Mouse (Mus musculus) monocyte, adult 2 months (primary cell): ENCODE results near the gene Aicda.
"Not testable (repeated sequence)": the region's sequence is repeated elsewhere in the genome, so short reads cannot be mapped to it uniquely, and the experiment has no call there.

Source experiments
- DNase-seq, 2 experiments: peaks; one replicate each; pipeline ENCODE4 v3.0.0; 2022; ENCODE audit warnings: low spot score in 2 of 2, low read depth in 1 of 2

The Aicda gene

GRCm38 (mm10) chr6:122554102-122554501 is 501 bp downstream of the Aicda start:
- DNase-seq: no peak

- DNase-seq: no peak
Observed at GRCm38 (mm10) chr6:122555266-122555665, 1.7 kb downstream of the Aicda start.

GRCm38 (mm10) chr6:122556959-122557561 is 3.5 kb downstream of the Aicda start:
- peak in 1 of 2 experiments; percentile 60 for DNase-seq

- DNase-seq: peak; percentile 23 to 59
Observed at GRCm38 (mm10) chr6:122560427-122560826, 6.8 kb downstream of the Aicda start.

- no peak for DNase-seq
Observed at GRCm38 (mm10) chr6:122561005-122561404, 7.4 kb downstream of the Aicda start.

GRCm38 (mm10) chr6:122562463-122562862 is 8.9 kb downstream of the Aicda start:
- DNase-seq: peak in 1 of 2 experiments; percentile 32

GRCm38 (mm10) chr6:122565070-122565784 is 11.6 kb downstream of the Aicda start:
- peak in 1 of 2 experiments; percentile 31 for DNase-seq

GRCm38 (mm10) chr6:122569113-122569512 is 15.5 kb downstream of the Aicda start:
- no peak for DNase-seq

- DNase-seq: no peak
Observed at GRCm38 (mm10) chr6:122569762-122570161, 16.2 kb downstream of the Aicda start.

GRCm38 (mm10) chr6:122570695-122571616 is 17.4 kb downstream of the Aicda start:
- peak in 1 of 2 experiments; percentile 50 for DNase-seq

- DNase-seq: no peak
Observed at GRCm38 (mm10) chr6:122571617-122571959, 18.0 kb downstream of the Aicda start.

- DNase-seq: not testable (repeated sequence)
Observed at GRCm38 (mm10) chr6:122575037-122575436, 21.4 kb downstream of the Aicda start.

GRCm38 (mm10) chr6:122577030-122577429 is 23.4 kb downstream of the Aicda start:
- no peak for DNase-seq

GRCm38 (mm10) chr6:122579086-122579485 is 25.5 kb downstream of the Aicda start:
- DNase-seq: no peak

- DNase-seq: no peak
Observed at GRCm38 (mm10) chr6:122591027-122591758, 37.6 kb downstream of the Aicda start.

- no peak for DNase-seq
Observed at GRCm38 (mm10) chr6:122592905-122593304, 39.3 kb downstream of the Aicda start.

- DNase-seq: no peak
Observed at GRCm38 (mm10) chr6:122595637-122596036, 42.0 kb downstream of the Aicda start.

- DNase-seq: no peak
Observed at GRCm38 (mm10) chr6:122596608-122597007, 43.0 kb downstream of the Aicda start.

GRCm38 (mm10) chr6:122598014-122598413 is 44.4 kb downstream of the Aicda start:
- DNase-seq: no peak

- DNase-seq: no peak
Observed at GRCm38 (mm10) chr6:122598436-122598835, 44.8 kb downstream of the Aicda start.
